Mouse (Mus musculus) cerebellum, adult 2 months (tissue): ENCODE measurements around the gene Fam78b.

Experiments
- CTCF ChIP-seq: fragments of 200-500 bp; IDR thresholded peaks from 2 replicates; pipeline ENCODE4 v1.5.1; 2011; ENCODE audit warnings: low read depth, mild to moderate bottlenecking, control low read depth, low read length, moderate library complexity, borderline replicate concordance; ENCODE audit not compliant: insufficient read depth
- POLR2A ChIP-seq: fragments of 200-500 bp; IDR thresholded peaks from 2 replicates; pipeline ENCODE4 v1.6.1; 2011; ENCODE audit warnings: low read length, control low read depth, borderline replicate concordance; ENCODE audit not compliant: insufficient read depth

GRCm38 (mm10) chr1:167125870-167126269 lies 124.7 kb downstream of the Fam78b start:
- TF ChIP-seq CTCF (no peak), POLR2A (no peak)
